Mouse (Mus musculus) megakaryocyte, embryonic 14.5 days (primary cell): ENCODE data around the gene D630003M21Rik.

Source experiments
- FLI1 ChIP-seq: IDR thresholded peaks from 2 replicates; pipeline ENCODE4 v1.6.1; 2012; ENCODE audit warnings: low read length, inconsistent platforms, mixed read lengths
- GATA1 ChIP-seq: IDR thresholded peaks from 3 replicates; pipeline ENCODE4 v1.6.1; 2012; ENCODE audit warnings: mixed read lengths, low read length, inconsistent platforms, borderline replicate concordance

DNA sequence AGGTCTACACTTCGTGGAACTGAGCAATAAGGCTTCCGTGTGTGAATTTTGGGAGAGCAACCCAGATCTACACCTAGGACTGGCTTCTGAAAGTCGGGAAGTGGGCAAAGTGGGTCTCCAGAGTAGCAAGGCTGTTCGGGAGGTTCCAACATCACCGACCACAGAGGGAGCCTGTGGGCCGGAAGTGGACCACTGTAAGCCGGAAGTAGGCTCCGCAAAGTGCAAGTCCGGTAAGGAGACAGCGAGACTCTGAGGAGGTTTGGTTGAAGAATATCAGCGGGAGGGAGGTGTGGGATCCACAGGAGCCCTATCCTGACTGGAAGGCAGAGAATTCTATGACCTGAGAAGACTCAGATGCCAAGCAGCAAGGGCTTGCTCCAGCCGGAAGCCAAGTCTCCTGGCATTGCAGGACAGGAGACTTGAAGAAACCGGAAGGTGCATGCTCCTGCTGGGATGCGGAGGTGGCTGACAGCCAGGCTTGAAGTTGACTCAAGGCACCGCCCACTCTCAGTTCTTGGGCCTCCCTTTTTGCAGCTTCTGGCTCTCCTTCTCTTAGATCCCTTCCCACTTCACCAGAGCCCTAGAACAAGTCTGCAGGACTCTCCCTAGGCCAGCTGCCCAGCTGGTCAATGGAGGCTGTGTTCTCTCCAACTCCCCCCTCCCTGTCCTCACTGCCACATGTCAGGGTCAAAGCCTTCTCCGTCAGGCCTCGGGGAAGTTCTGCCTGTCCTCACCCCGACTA lies 14.3 kb upstream of the D630003M21Rik start:
- TF ChIP-seq GATA1 (no peak), FLI1 (no peak)
